Mouse (Mus musculus) small intestine, adult 2 months (tissue): Measurements from ENCODE around the gene Tbc1d8b. TPM values are rescaled to one million over a fixed set of nuclear protein-coding genes. Genes with fewer than 3 reads are reported as not detected.

Experiments used
- H3K27ac ChIP-seq: fragments of 200-500 bp; 2 replicates; pipeline ENCODE4 v1.5.1; 2012; ENCODE audit warnings: low read depth, low read length, control low read depth, inconsistent platforms; ENCODE audit not compliant: insufficient read depth
- H3K27me3 ChIP-seq: fragments of 200-500 bp; 2 replicates; pipeline ENCODE4 v1.6.1; 2012; ENCODE audit warnings: mild to moderate bottlenecking, moderate library complexity, low read length, inconsistent platforms; ENCODE audit not compliant: control insufficient read depth, insufficient read depth
- H3K36me3 ChIP-seq: fragments of 200-500 bp; 2 replicates; pipeline ENCODE4 v1.6.1; 2012; ENCODE audit warnings: mild to moderate bottlenecking, low read length, control low read depth, inconsistent platforms; ENCODE audit not compliant: control insufficient read depth, insufficient read depth
- H3K4me1 ChIP-seq: fragments of 200-500 bp; 2 replicates; pipeline ENCODE4 v1.6.1; 2012; ENCODE audit warnings: low read length, inconsistent platforms, mixed read lengths; ENCODE audit not compliant: control insufficient read depth, insufficient read depth, insufficient read length
- H3K4me3 ChIP-seq: fragments of 200-500 bp; 2 replicates; pipeline ENCODE4 v1.5.1; 2012; ENCODE audit warnings: low read depth, mild to moderate bottlenecking, control low read depth, inconsistent platforms, low read length, moderate library complexity
- CTCF ChIP-seq: fragments of 200-500 bp; IDR thresholded peaks from 2 replicates; pipeline ENCODE4 v1.5.1; 2012; ENCODE audit warnings: low read depth, mild to moderate bottlenecking, control low read depth, inconsistent platforms, low read length, moderate library complexity, mixed read lengths; ENCODE audit not compliant: insufficient replicate concordance, insufficient read length; ENCODE audit errors: extremely low read depth
- POLR2A ChIP-seq: fragments of 200-500 bp; IDR thresholded peaks from 2 replicates; pipeline ENCODE4 v1.6.1; 2012; ENCODE audit warnings: low read depth, mild to moderate bottlenecking, control low read depth, inconsistent platforms, low read length, moderate library complexity
- WGBS: fragments of 180-500 bp; shearing (Covaris S2); methylation state at CpG from one replicate; pipeline ENCODE4 v1.1.7; 2018; 5-methylcytosine and 5-hydroxymethylcytosine counted together
- polyA plus RNA-seq: library from polyadenylated mRNA; depleted of rRNA; stranded (reverse); fragments of >200 nt; gene quantifications from 2 replicates; pipeline ENCODE4 v1.2.3, GENCODE M21; 2012

Gene Tbc1d8b
- polyA plus RNA-seq, 1 experiment = 0.65 TPM

GRCm38 (mm10) chrX:139762546-139762945 lies 77.8 kb downstream of the Tbc1d8b start:
- Histone ChIP-seq H3K27ac (no peak overlapping the region), H3K27me3 (no peaks in the 10 kb centered on the region), H3K36me3 (no peaks in the 10 kb centered on the region), H3K4me1 (no peaks in the 10 kb centered on the region), H3K4me3 (no peak overlapping the region)
- 46% methylated on average over 2 of the region's 2 CpGs for WGBS
- TF ChIP-seq POLR2A = no peak
- no peak for TF ChIP-seq CTCF

GRCm38 (mm10) chrX:139769975-139770637 lies 85.3 kb downstream of the Tbc1d8b start:
- Histone ChIP-seq H3K4me1 (0 out of 2 replicates have a peak, but pooled peaks cover 3% of the 10 kb centered on the region), H3K27ac (no peak overlapping the region), H3K4me3 (no peak overlapping the region), H3K27me3 (no peaks in the 10 kb centered on the region), H3K36me3 (no peaks in the 10 kb centered on the region)
- TF ChIP-seq POLR2A = no peak
- no peak for TF ChIP-seq CTCF
- whole genome bisulfite sequencing = 72% methylated on average over 13 of the region's 13 CpGs

- H3K27me3 ChIP-seq = no peaks in the 10 kb centered on the region
- WGBS = 21% methylated on average over 18 of the region's 18 CpGs
- H3K4me1 ChIP-seq = peaks cover 11% of the 10 kb centered on the region; the same call in 1 of the 2 replicates
- peak overlapping the region; percentile 8; the same call in 1 of the 2 replicates for H3K4me3 ChIP-seq
- peak overlapping the region; percentile 53 for H3K27ac ChIP-seq
- no peaks in the 10 kb centered on the region for H3K36me3 ChIP-seq
- TF ChIP-seq POLR2A (no peak), CTCF (no peak)
Measured at GRCm38 (mm10) chrX:139774309-139775083, 89.7 kb downstream of the Tbc1d8b start.

GRCm38 (mm10) chrX:139775084-139775612 lies 90.4 kb downstream of the Tbc1d8b start:
- 29% methylated on average over 7 of the region's 7 CpGs for WGBS
- H3K27me3 ChIP-seq = no peaks in the 10 kb centered on the region

GRCm38 (mm10) chrX:139777357-139777756 lies 92.6 kb downstream of the Tbc1d8b start:
- no peak overlapping the region for H3K4me3 ChIP-seq
- TF ChIP-seq POLR2A (no peak), CTCF (no peak)
- no peaks in the 10 kb centered on the region for H3K27me3 ChIP-seq
- H3K27ac ChIP-seq = no peak overlapping the region
- WGBS = 35% methylated on average over 4 of the region's 4 CpGs
- H3K4me1 ChIP-seq = peaks cover 13% of the 10 kb centered on the region; the same call in 1 of the 2 replicates
- no peaks in the 10 kb centered on the region for H3K36me3 ChIP-seq

More at GRCm38 (mm10) chrX:139775084-139775612, 90.4 kb downstream of the Tbc1d8b start:
- Histone ChIP-seq H3K27ac (peak overlapping the region; percentile 53), H3K36me3 (no peaks in the 10 kb centered on the region), H3K4me1 (peaks cover 11% of the 10 kb centered on the region; the same call in 1 of the 2 replicates), H3K4me3 (peak overlapping the region; percentile 8)
- no peak for TF ChIP-seq POLR2A
- TF ChIP-seq CTCF = no peak

GRCm38 (mm10) chrX:139778886-139779285 lies 94.1 kb downstream of the Tbc1d8b start:
- TF ChIP-seq POLR2A (no peak), CTCF (no peak)
- Histone ChIP-seq H3K36me3 (no peaks in the 10 kb centered on the region), H3K27me3 (no peaks in the 10 kb centered on the region), H3K4me1 (peaks cover 15% of the 10 kb centered on the region; the same call in 1 of the 2 replicates), H3K4me3 (no peak overlapping the region), H3K27ac (no peak overlapping the region)
- WGBS = 86% methylated on average over 1 of the region's 1 CpGs

GRCm38 (mm10) chrX:139779401-139779800 lies 94.6 kb downstream of the Tbc1d8b start:
- TF ChIP-seq CTCF (no peak), POLR2A (no peak)
- peaks cover 15% of the 10 kb centered on the region; the same call in 1 of the 2 replicates for H3K4me1 ChIP-seq
- H3K36me3 ChIP-seq = no peaks in the 10 kb centered on the region
- H3K27ac ChIP-seq = no peak overlapping the region
- no peaks in the 10 kb centered on the region for H3K27me3 ChIP-seq
- WGBS = 63% methylated on average over 5 of the region's 5 CpGs
- no peak overlapping the region for H3K4me3 ChIP-seq
